Mouse (Mus musculus): ENCODE measurements around the gene Otof.

DNA sequence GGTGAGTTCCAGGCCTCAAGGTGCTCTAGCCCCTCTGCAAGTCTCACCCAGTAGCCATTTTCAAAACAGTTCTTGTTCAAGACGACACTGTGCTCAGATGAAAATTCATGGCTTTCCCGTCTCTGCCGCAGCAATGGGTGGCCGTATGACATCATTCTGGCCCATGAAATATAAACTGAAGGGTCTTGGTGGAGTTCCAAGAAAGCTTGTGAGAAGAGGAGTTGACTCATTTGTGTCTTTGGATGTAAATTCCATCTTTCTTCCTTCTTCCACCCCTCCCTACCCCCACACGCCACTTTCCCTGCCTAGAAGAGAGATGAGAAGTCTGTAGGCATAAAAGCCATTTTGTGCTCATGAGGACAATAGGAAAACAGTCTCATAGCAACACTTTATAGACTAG is 29.1 kb upstream of the Otof start:
- TF ChIP-seq POLR2A (IDR thresholded peaks at IDR 0.05; ENCODE audit: control insufficient read depth, low read depth, low read length) (no peak), CTCF (IDR thresholded peaks at IDR 0.05; ENCODE audit: control insufficient read depth, insufficient read depth, insufficient replicate concordance, low read depth, low read length) (no peak)
